Mouse (Mus musculus) G1E (cell line): Measurements from ENCODE around the gene Dhx16.

ENCODE experiments used
- CTCF ChIP-seq: IDR thresholded peaks from 2 replicates; pipeline ENCODE4 v1.5.1; 2012; ENCODE audit warnings: low read depth, low read length, inconsistent platforms, mixed read lengths
- GATA1 ChIP-seq: IDR thresholded peaks from 2 replicates; pipeline ENCODE4 v1.6.1; 2012; ENCODE audit warnings: borderline replicate concordance, low read length, inconsistent platforms, mixed read lengths

DNA sequence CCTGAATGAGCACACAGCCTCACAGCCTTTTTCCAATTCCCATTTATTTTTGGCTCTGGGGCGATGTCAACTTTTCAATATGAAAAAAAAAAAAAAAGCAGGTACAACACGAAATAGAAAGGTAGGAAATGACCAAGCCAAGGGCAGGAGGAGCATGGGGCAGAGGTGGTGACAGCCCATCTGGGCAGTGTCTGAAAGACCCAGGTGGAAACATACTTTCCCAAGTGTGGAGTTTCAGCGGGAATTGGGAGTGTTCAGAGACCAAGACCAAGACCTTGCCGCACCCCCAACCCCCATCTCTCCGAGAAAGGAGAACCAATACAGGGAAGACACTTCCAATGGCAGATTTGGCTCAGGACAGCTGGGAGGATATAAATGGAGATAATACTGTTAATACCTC lies 45.7 kb upstream of the Dhx16 start:
- TF ChIP-seq CTCF (no peak), GATA1 (no peak)
